Mouse (Mus musculus): ENCODE data around the gene Frrs1.
"Not testable (repeated sequence)": the region's sequence is repeated elsewhere in the genome, so short reads cannot be mapped to it uniquely, and the experiment has no call there.

Frrs1 gene

GRCm38 (mm10) chr3:116858941-116859685 lies at the start of gene Frrs1:
Gene Frrs1 (plus strand): TSS chr3:116859464.
- no peak for DNase-seq (ENCODE audit: low read depth)

GRCm38 (mm10) chr3:116810351-116810750 lies 48.9 kb upstream of the Frrs1 start:
- DNase-seq (ENCODE audit: low read depth) = not testable (repeated sequence)

DNA sequence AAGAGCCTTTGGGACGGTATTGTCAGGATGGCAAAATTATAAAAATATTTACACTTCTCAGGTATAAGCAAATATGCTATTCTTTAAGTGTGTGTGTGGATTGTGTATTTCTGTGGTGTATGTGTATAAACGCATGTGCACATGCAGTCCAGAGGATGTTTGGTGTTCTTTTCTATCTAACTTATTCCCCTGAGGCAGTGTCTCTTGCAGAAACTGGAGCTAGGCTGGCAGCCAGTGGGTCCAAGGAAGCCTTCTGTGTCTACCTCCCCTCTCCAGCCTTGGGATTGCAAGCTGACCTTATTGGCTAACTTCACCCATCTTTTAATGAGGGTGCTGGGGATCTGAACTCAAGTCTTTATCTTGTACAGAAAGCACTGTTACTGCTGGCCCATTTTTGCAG lies 46.3 kb upstream of the Frrs1 start:
- DNase-seq (ENCODE audit: low read depth) = no peak

DNA sequence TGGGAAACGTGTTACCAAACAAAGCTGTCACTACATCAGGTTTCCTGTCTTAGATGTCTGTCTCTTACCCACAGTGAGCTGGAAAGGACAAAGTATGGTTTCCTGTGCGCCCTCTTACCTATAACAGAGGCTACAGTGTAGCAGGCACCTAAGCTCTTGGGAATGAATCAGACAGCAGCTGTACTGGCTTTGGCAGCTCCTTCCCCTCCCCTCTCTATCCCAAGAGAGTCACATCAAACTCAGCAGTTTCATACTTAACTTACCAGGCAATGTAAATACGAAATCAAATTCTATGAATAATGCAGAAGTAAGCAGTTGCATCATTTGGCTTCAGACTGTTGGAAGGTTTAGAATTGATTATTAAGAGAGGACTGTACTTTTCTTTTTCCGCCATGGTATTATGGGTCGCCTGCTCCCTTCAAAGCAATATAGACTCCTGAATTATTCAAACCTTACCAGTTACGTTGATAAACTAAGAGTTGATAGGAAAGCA lies 43.9 kb upstream of the Frrs1 start:
- no peak for DNase-seq (ENCODE audit: low read depth)

DNA sequence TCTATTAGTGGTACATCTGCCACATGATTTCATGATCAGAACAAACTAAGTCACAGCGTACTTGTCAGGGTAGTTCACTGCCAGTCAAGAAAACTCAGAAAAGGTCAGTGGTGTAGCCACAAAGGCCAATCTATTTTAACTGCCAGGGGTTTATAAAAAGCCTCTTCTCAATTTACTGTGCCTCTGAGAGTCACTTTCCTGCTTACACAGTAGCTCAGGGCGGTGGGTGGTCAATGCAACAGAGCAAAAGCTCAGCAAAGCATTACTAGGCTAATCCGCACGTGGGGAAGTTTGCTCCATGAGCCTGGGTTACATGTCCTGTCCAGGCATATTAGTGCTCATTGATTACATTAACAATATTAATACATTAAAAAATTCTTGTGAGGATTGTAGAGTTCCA lies 43.3 kb upstream of the Frrs1 start:
- DNase-seq (ENCODE audit: low read depth) = no peak

DNA sequence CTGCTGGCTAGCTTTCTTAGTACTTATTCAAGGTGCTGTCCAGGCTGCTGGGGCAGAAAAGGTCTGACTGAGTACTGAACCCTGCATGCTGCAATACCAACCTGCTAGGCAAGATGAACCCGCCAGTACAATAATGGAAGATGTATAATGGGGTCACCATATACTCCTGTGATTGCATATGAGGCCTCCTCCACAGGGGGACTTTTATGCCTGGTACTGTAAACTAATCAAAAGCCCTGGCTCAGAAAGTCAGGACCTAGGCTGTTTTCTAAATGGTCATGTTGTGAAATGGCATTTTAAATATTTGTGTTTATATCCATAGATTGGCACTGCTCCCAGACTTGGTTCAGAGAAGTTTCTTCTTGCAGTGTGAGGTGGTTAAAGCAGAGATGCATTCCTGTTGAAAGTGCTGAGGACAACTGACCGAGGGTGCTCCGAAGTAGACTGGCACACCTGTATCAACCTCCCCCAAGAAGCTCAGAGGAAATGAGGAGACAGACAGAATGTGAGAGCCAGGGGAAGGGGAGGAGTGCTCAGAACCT lies 42.5 kb upstream of the Frrs1 start:
- peak; percentile 77 for DNase-seq (ENCODE audit: low read depth)

DNA sequence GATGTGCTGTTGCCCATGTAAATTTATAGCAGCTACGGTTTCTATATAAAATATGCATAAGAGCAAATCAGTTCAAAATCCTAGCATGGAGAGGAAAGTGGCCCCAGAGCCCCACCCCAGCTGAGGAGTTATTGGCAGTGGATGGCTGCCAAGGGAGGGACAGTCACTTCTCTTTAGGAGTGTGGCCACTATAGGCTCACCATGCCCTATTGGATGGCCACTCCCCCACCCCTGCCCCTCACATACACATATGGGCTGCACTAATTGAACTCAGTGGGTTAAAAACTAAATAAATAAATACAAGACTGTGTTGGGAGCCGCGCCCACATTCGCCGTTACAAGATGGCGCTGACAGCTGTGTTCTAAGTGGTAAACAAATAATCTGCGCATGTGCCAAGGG lies 42.0 kb upstream of the Frrs1 start:
- DNase-seq (ENCODE audit: low read depth) = no peak

DNA sequence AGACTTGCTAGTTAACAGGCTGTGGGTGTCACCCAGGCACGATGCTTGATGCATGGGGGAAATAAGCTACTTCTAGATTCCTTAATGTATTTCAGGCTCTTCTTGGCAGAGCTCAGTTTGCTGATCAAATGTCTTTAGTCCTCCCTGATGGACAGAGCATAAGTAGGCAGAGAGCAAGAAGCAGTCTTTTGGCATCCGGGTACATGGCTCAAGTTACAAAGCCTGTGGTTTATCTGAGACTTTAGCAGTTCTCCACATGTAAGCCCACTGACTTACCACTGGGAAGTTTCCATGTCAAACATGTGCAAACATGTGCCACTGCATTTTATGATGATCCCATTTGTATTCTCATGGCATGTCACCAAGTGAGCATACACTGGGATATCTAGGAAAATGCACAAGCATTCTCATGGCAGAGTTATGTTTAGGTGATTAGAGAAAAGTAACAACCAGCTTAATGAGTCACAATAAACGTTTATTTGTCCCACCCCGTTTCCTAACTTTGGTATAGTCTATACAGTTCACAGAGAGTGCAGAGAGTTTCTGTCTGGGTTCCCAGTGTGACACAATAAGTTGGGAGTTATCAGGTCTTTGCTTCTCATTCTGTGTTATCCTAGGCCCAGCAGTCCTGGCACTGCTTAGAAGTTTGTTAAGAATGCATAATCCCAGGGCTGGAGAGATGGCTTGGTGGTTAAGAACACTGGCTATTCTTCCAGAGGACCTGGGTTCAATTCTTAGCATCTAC lies 32.6 kb upstream of the Frrs1 start:
- DNase-seq (ENCODE audit: low read depth) = peak; percentile 48

DNA sequence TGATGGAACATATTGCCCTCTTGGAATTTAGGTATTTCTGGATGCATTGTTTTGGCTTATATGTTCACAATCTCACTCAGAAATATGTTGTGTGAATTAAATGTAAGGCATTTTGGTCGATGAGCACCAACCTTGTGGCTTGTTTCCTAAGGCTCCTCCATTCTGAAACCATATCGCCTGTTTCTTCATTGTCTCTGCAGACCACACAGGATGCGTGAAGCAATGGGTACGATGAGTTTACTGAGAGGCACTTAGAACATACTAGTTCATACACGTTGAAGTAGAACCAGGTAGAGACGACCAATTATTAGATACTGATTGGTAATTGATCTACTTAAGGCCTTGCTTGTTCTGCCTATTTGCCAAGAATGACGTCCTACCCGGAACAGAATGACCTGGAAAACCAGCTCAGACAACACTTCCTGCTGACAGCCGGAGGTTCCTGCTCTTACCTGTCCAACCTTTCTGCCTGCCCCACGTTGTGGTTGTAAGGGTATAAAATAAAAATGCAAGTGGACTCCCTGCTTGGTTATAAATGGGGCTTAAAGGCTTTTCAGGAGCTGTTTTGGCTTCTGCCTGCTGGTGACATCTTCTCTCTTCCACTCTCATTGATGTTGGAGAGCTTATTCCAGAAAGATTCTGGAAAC lies 29.9 kb upstream of the Frrs1 start:
- DNase-seq (ENCODE audit: low read depth) = no peak

DNA sequence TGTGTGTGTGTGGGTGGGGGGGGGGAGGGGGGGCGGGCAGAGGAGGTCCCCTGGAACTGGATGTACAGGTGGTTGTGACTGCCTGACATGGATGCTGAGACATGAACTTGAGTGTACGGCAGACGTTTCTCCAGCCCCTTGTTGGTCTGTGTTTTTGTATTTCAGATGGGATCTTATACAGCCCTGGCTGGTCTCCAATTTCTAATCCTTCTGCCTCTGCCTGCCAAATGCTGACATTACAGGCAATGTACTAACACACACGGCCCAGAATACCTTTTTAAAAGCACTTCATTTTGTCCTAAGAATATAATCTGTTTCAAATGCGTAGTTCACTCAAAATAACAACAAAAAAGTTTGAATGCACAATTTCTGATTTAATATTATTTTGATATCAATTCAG lies 27.9 kb upstream of the Frrs1 start:
- peak; percentile 60 for DNase-seq (ENCODE audit: low read depth)

DNA sequence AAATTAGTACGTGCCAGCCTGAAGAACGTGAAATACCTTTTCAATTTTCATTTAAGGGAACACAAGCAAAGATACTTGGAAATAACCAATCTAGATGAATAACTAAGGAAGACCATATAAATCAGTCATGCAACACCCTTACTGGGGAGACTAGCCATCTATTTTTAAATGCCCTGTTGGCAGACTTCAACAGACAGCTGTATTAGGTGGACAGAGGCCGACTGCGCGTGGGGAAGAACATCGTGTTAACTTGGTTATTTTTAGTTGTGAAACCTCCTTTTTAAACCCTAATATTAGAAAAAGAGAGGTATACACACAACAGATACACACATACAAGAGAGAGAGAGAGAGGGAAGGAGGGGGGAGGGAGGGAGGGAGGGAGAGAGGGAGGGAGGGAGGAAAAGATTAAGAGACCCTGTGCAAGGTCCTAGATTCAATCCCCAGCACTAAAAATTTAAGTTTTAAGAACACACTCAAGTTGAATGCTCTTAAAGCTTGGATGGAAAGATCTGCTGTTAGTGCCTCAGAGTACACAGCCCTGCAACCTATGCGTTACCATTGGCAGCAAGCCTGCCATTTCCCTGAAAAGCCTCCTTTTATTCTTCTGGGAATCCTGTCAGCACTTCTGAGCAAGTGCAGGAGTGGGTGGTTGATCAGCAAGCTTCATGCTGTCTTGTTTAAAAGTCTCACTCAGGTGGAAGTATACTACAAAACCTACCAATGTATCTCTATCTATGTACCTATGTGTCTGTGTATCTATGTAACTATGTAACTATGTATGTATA lies 26.5 kb upstream of the Frrs1 start:
- peak; percentile 20 for DNase-seq (ENCODE audit: low read depth)

DNA sequence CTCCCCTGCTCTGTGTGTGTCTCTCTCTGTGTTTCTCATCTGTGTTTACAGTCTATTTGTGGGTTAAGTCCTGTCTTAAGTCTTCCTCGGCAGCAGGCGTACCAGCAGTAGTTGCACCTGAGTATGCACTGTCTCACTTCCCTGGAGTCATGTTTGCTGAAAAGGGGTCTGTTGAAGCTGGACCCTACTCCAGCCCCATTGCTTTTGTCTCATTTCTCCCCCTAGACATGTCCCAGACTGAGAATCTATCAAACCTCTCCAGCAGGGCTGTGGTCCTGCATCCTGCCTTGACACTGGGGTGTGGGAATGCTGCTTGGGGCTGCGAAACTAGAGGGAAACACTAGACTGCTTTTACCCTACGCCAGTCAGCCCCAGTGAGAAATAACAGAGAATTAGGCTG lies 25.8 kb upstream of the Frrs1 start:
- DNase-seq (ENCODE audit: low read depth) = no peak

- DNase-seq (ENCODE audit: low read depth) = no peak
Measured at GRCm38 (mm10) chr3:116834241-116834640, 25.0 kb upstream of the Frrs1 start.

DNA sequence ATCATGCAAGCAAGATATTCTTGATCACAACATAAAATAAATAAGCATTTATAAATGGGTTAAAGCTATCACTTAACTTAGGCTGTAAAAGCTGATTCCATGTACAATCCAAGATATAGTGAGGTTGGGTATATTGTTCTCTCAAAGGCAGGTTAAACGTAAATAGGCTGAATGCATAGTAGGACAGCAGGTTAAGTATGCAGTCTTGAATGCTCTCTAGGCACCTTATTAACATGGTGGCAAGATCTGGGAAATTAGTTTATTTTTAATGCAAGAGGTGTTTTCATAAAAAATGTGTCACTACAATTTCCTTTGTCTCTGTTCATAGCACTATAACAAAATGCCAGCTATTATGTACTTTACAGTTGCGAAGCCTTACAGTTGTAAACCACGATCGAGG lies 23.9 kb upstream of the Frrs1 start:
- DNase-seq (ENCODE audit: low read depth) = no peak

DNA sequence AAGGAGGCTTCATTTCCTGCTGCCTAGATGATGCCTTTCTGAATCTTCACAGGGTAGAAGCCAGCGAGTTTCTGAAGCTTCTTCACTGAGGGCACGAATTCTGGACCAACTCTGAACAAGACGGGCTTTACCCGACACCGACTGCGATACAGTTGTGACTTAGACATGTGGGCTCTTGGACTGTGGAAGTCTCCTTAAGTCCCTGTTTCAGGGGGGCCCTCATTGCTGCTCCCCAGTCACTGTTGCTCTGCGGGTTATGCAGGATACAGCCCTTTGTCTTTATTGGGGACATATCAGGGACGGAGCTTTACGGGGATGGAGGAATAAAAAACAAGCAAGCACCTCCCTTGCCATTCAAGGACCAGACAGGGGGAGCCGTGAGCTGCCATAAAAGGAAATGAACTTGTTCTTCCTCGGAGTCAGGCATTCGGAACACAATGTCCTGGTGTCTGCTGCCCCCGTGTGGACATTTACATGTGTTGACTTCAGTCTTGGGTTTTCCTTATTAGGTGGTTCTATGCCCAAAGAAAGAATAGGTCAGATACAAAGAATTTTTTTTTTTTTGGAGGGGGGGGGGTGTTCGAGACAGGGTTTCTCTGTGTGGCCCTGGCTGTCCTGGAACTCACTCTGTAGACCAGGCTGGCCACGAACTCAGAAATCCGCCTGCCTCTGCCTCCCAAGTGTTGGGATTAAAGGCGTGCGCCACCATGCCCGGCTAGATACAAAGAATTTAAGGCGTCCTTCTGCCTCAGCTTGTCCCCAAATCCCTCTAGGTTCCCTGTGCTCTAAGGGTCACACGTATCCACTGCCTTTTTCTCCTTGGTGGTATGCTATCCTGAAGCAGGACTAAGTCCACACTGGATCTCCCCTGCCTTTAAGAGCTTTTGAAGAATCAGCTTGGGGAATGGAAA lies 23.2 kb upstream of the Frrs1 start:
- peak; percentile 98 for DNase-seq (ENCODE audit: low read depth)

- no peak for DNase-seq (ENCODE audit: low read depth)
Measured at GRCm38 (mm10) chr3:116836681-116837475, 22.4 kb upstream of the Frrs1 start.

GRCm38 (mm10) chr3:116841311-116841710 lies 18.0 kb upstream of the Frrs1 start:
- peak; percentile 55 for DNase-seq (ENCODE audit: low read depth)

- peak; percentile 53 for DNase-seq (ENCODE audit: low read depth)
Measured at GRCm38 (mm10) chr3:116844880-116845579, 14.2 kb upstream of the Frrs1 start.

GRCm38 (mm10) chr3:116846084-116846483 lies 13.2 kb upstream of the Frrs1 start:
- no peak for DNase-seq (ENCODE audit: low read depth)

Data from NIH3T3 (cell line).